Mouse (Mus musculus) embryonic facial prominence, embryonic 13.5 days (tissue): Measurements from ENCODE around the gene Fosb. TPM values are rescaled to one million over a fixed set of nuclear protein-coding genes. Genes with fewer than 3 reads are reported as not detected.

Experiments used
- ATAC-seq: fragments of 200-750 bp; cut with Nextera tagmentation; 2 replicates; pipeline ENCODE4 v1.8.0; 2017; ENCODE audit warnings: low read depth; ENCODE audit not compliant: insufficient number of reproducible peaks, insufficient read depth, low FRiP score, low TSS enrichment
- H3K27ac ChIP-seq: fragments of 300-500 bp; sonication (generic); 2 replicates; pipeline ENCODE4 v1.5.1; 2015; ENCODE audit warnings: moderate library complexity, mild to moderate bottlenecking, inconsistent platforms
- H3K27me3 ChIP-seq: fragments of 300-500 bp; sonication (generic); 2 replicates; pipeline ENCODE4 v1.6.1; 2015; ENCODE audit warnings: mild to moderate bottlenecking, inconsistent platforms
- H3K36me3 ChIP-seq: fragments of 300-500 bp; sonication (generic); 2 replicates; pipeline ENCODE4 v1.6.1; 2015; ENCODE audit warnings: mild to moderate bottlenecking, inconsistent platforms
- H3K4me1 ChIP-seq: fragments of 300-500 bp; sonication (generic); 2 replicates; pipeline ENCODE4 v1.6.1; 2015; ENCODE audit warnings: inconsistent platforms
- H3K4me2 ChIP-seq: fragments of 300-500 bp; sonication (generic); 2 replicates; pipeline ENCODE4 v1.6.1; 2015; ENCODE audit warnings: moderate library complexity, mild to moderate bottlenecking, inconsistent platforms
- H3K4me3 ChIP-seq: fragments of 300-500 bp; sonication (generic); 2 replicates; pipeline ENCODE4 v1.5.1; 2015; ENCODE audit warnings: mild to moderate bottlenecking, inconsistent platforms
- H3K9ac ChIP-seq: fragments of 300-500 bp; sonication (generic); 2 replicates; pipeline ENCODE4 v1.6.1; 2015; ENCODE audit warnings: mild to moderate bottlenecking, inconsistent platforms
- H3K9me3 ChIP-seq: fragments of 300-500 bp; sonication (generic); 2 replicates; pipeline ENCODE4 v1.6.1; 2016; ENCODE audit warnings: inconsistent platforms
- WGBS: fragments of 180-500 bp; shearing (Covaris S2); methylation state at CpG from one replicate; pipeline ENCODE4 v1.1.7; 2015; ENCODE audit warnings: mixed read lengths; 5-methylcytosine and 5-hydroxymethylcytosine counted together
- polyA plus RNA-seq: library from polyadenylated mRNA; unstranded; fragments of >200 nt; fragmentation: Nextera tagmentation; extraction: Ambion mirVana; gene quantifications from 2 replicates; pipeline ENCODE4 v1.2.1, GENCODE M21; 2015

The Fosb gene
- polyA plus RNA-seq, 1 experiment from 2014 or later, result 0.06 TPM

DNA sequence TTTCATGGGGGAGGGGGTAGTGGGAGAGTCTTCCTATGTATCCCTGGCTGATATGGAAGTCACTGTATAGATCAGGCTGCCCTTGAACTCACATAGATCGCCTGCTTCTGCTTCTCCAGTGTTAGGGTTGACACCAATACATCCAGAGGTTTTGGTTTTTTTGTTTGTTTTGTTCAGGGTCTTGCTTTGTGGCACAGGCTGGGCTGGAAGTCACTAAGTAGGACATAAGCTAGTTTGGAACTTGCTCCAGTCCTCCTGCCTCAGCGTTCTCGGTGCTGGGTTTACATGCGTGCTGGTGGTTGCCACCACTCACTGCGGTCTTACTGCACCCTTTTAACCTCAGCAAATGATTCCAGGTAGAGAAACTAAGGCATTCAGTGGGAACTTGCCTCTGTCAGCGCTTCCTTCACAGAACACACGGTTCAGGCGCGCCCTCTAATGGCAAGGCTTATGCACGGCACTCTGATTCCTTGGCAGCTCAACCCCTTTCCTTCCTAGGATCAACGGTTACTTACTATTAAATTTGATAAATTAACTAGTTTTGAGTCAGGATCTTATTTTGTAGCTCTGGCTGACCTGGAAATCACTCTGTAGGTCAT, 33.5 kb upstream of the Fosb start:
- H3K4me3 ChIP-seq, result peak overlapping the region; percentile 52

DNA sequence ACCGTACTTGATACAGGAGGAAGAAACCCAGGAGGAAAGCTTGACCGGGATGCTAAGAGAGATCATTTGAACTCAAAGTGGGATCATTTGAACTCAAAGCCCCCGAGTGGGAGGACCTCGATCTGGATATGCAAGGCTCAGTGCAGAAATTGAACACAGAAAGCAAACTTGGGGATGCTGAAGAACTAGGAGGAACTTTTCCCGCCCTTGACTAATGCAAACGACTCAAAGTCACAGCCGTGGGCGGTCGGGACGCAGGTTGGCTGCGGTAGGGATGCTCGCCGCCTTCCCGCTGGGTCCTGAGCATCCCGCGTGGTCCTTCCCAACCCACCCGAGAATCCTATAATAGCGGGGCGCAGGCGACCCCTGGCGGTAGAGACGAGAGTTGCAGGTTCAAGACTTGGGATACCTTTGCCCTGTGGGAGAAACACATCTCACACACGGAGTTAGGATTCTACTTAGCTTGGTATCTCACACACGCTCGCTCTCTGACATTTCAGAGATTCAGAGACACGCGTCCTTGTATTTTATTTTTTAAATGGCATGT, 32.7 kb upstream of the Fosb start:
- under 1% methylated on average over 27 of the region's 27 CpGs for WGBS
- H3K27ac ChIP-seq, result no peak overlapping the region

More for the DNA sequence above, 33.5 kb upstream of the Fosb start:
- peaks cover 39% of the 10 kb centered on the region for H3K4me1 ChIP-seq
- H3K27ac ChIP-seq, result no peak overlapping the region
- peak overlapping the region; percentile 93 for H3K4me2 ChIP-seq
- H3K36me3 ChIP-seq, result peaks cover 7% of the 10 kb centered on the region
- no peak for ATAC-seq
- H3K9ac ChIP-seq, result 0 out of 2 replicates have a peak overlapping the region, but pooled peaks have one; percentile 2
- no peaks in the 10 kb centered on the region for H3K9me3 ChIP-seq
- peaks cover 19% of the 10 kb centered on the region for H3K27me3 ChIP-seq
- 2% methylated on average over 11 of the region's 11 CpGs for WGBS

DNA sequence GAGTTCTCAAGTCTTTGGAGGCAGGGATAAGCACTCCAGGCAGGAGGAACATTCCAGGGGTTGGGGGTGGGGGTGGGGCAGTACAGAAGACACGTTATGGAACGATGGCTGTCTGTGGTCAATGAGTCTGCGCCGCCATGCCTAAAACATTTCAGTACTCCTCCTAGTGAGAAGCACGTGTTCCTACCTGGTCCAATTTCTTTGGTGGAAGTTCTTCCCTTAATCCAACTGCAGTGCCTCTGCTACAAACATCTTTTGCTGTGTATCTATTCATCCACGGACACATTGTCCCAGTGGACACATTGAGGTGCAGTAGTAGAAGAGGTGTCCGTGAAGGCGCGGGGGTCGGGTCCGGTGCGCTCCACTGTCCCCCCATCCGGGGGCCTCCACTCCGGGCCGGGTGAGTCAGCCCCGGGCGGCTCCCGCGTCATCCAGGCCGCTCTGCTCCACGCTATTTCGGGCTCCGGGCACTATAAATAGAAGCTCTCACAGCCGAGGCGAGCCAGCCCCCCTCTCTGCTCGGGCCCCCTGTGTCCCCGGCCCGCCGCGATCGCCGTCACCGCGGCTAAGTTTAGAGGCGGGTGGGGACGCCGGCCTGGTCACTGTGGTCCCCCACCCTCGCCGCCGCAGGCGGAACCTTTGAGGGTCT, 32.0 kb upstream of the Fosb start:
- Histone ChIP-seq H3K27me3 (peaks cover 19% of the 10 kb centered on the region), H3K27ac (no peak overlapping the region; the same call in 1 of the 2 replicates), H3K4me1 (peaks cover 39% of the 10 kb centered on the region), H3K4me2 (peak overlapping the region; percentile 93), H3K9ac (peak overlapping the region; percentile 70), H3K36me3 (no peaks in the 10 kb centered on the region), H3K9me3 (no peaks in the 10 kb centered on the region), H3K4me3 (peak overlapping the region; percentile 52)
- ATAC-seq, result no peak
- under 1% methylated on average over 41 of the region's 41 CpGs for WGBS

More for the DNA sequence above, 32.7 kb upstream of the Fosb start:
- Histone ChIP-seq H3K9ac (peak overlapping the region; percentile 70), H3K27me3 (peaks cover 19% of the 10 kb centered on the region), H3K4me3 (peak overlapping the region; percentile 52), H3K4me1 (peaks cover 39% of the 10 kb centered on the region), H3K9me3 (no peaks in the 10 kb centered on the region), H3K36me3 (no peaks in the 10 kb centered on the region), H3K4me2 (peak overlapping the region; percentile 93)
- no peak for ATAC-seq

DNA sequence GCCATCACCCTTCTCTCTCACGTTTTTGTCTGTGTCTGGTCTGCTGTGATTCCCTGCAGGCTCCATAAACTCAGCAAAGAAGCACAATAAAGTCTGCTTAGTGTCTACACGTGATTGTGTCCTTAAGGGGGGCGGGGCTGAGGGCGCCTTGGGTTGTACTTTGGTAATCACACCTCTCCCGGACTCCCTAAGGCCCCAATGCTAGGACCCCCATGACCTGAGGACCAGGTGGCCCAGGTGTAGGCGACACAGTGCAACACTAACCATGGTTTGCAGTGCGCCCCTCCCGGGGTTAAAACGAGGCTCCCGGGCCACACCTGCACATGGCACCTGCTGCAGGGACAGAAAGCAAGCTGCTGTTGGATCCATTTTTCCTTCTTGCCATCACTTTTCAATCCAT, 31.4 kb upstream of the Fosb start:
- H3K9ac ChIP-seq, result no peak overlapping the region
- H3K4me2 ChIP-seq, result peak overlapping the region; percentile 93
- H3K9me3 ChIP-seq, result no peaks in the 10 kb centered on the region
- WGBS, result 17% methylated on average over 10 of the region's 10 CpGs
- H3K4me3 ChIP-seq, result peak overlapping the region; percentile 52
- no peak for ATAC-seq
- peaks cover 19% of the 10 kb centered on the region for H3K27me3 ChIP-seq
- H3K4me1 ChIP-seq, result peaks cover 35% of the 10 kb centered on the region
- no peaks in the 10 kb centered on the region for H3K36me3 ChIP-seq
- no peak overlapping the region for H3K27ac ChIP-seq

DNA sequence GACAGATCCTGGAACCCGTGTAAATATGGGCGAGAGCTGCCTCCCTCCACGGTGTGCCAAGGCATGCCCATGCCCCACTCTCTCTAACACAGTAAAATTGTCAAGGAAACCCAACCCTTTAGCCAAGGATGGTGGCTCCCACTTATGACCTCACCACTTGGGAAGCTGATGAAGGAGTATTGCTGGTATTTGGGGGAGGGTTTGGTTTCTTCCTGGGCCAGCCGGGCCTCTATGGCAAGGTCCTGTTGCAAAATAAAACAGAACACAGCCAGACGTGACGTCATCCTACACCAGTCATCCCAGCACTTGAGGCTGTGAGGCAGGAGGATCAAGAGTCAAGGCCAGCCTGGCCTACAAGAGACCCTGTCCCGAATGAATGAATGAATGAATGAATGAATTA, 28.7 kb upstream of the Fosb start:
- H3K4me2 ChIP-seq, result no peak overlapping the region
- no peaks in the 10 kb centered on the region for H3K9me3 ChIP-seq
- no peaks in the 10 kb centered on the region for H3K36me3 ChIP-seq
- H3K4me1 ChIP-seq, result peaks cover 22% of the 10 kb centered on the region
- H3K4me3 ChIP-seq, result no peak overlapping the region
- peaks cover 19% of the 10 kb centered on the region for H3K27me3 ChIP-seq
- 59% methylated on average over 7 of the region's 7 CpGs for WGBS
- ATAC-seq, result no peak
- no peak overlapping the region for H3K27ac ChIP-seq
- no peak overlapping the region for H3K9ac ChIP-seq

DNA sequence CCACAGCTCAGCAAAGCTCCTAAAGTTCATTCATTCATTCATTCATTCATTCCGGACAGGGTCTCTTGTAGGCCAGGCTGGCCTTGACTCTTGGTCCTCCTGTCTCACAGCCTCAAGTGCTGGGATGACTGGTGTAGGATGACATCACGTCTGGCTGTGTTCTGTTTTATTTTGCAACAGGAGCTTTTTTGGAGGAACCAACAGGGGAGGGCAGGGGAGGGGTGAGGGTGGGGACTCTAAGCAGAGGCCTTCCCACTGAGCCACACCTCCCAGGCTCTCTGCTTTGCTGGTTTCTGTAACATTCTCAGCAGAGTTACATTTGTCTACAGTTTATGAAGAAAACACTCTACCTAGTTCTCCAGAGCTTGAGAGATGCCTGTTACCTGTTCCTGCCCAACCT, 28.2 kb upstream of the Fosb start:
- 44% methylated on average over 2 of the region's 2 CpGs for WGBS
- H3K9ac ChIP-seq, result no peak overlapping the region
- H3K4me2 ChIP-seq, result no peak overlapping the region
- H3K4me1 ChIP-seq, result peaks cover 19% of the 10 kb centered on the region
- no peak overlapping the region for H3K4me3 ChIP-seq
- H3K27me3 ChIP-seq, result peaks cover 19% of the 10 kb centered on the region
- H3K27ac ChIP-seq, result no peak overlapping the region
- H3K36me3 ChIP-seq, result no peaks in the 10 kb centered on the region
- ATAC-seq, result no peak
- no peaks in the 10 kb centered on the region for H3K9me3 ChIP-seq

DNA sequence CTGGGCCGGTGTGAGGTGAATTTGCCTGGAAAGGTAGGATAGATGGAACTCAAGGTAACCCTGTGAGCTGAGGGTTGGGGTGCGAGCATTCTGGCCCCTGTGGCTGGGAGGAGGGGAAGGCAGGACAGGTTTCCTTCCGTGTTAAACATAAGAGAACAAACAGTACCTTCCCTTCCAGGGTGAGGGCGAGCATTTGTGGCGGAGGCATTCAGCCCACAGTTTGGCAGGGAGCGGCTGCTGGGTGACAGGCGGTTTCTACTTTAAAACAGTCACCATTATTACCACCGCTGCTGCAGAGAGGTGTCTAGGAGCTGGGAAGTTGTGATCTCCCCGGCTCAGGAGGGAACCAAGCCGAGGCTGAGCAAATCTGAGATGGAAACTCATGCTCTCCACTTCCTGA, 27.3 kb upstream of the Fosb start:
- 70% methylated on average over 10 of the region's 10 CpGs for WGBS
- Histone ChIP-seq H3K9ac (no peak overlapping the region), H3K36me3 (no peaks in the 10 kb centered on the region), H3K27ac (no peak overlapping the region), H3K4me2 (no peak overlapping the region), H3K9me3 (no peaks in the 10 kb centered on the region), H3K4me1 (peaks cover 11% of the 10 kb centered on the region), H3K4me3 (no peak overlapping the region), H3K27me3 (peaks cover 13% of the 10 kb centered on the region)
- ATAC-seq, result no peak

DNA sequence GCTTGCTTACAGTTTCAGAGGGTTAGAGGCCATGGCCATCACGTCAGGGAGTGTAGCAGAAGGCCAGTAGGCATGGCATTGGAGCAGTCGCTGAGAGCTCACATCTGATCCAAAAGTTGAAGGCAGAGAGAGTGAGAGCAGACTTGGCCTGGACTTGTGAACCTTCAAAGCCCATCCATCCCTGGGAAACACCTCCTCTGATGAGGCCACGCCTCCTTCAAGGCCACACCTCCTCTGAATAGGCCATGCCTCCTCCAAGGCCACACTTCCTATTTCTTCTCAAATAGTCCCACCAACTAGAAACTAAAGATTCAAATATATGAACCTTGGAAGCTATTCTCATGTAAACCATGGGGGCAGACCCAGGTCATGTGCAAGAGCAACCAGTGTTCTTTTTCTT, 25.7 kb upstream of the Fosb start:
- ATAC-seq, result no peak
- Histone ChIP-seq H3K4me2 (no peak overlapping the region), H3K36me3 (no peaks in the 10 kb centered on the region), H3K27me3 (no peaks in the 10 kb centered on the region; the same call in none of the 2 replicates), H3K4me1 (no peaks in the 10 kb centered on the region), H3K4me3 (no peak overlapping the region), H3K9ac (no peak overlapping the region), H3K9me3 (no peaks in the 10 kb centered on the region), H3K27ac (no peak overlapping the region)
- 47% methylated on average over 3 of the region's 3 CpGs for WGBS

DNA sequence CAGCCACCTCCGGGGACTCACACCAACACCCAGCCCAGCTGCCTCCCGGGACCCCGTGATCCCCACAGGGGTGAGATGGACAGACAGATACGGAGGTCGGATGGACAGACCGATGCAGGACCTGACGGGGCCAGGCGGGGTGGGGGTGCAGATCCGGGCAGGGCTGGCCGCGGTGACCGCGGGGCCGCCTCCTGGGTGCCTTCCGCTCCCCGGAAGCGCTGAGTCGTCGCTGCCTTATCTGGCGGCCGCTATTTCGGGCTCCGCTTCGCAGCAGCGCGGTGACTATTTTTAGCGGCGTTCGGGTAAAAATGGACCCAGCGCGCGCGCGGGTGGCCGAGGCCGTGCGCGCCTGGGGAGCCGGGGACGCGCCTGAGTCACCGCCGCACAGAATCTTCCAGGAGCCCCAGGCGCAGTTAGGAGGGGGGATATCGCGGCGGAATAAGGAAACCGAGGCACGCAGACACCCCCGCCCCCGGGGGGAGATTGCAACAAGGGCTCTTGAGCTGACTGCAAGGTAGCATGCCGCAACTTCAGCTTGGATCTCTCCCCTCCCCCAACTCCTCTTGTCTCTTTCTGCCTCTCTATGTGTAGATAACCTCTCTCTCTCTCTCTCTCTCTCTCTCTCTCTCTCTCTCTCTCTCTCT, 23.0 kb upstream of the Fosb start:
- Histone ChIP-seq H3K9me3 (no peaks in the 10 kb centered on the region), H3K27ac (no peak overlapping the region), H3K27me3 (no peaks in the 10 kb centered on the region; the same call in none of the 2 replicates), H3K9ac (peak overlapping the region; percentile 82), H3K4me2 (peak overlapping the region; percentile 85), H3K36me3 (no peaks in the 10 kb centered on the region), H3K4me3 (peak overlapping the region; percentile 61), H3K4me1 (peaks cover under 1% of the 10 kb centered on the region)
- 1% methylated on average over 52 of the region's 52 CpGs for WGBS
- ATAC-seq, result no peak

DNA sequence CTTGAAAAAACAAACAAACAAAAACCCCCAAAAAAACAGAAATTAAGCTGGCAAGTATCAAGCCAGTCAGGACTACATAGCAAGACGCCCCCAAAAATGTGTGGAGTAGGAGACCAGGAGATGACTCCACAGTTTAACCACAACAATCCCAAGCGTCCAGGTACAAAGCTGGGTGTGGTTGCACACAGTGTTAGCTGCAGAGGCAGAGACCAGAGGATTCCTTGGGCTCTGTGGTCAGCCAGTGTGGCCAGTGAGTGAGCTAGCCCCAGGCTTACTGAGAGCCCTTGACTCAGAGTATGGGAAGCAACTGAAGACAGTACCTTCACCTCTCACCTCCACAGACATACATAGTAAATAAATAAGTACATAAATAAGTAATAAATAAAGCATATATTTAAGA, 22.1 kb upstream of the Fosb start:
- no peaks in the 10 kb centered on the region for H3K9me3 ChIP-seq
- peaks cover 9% of the 10 kb centered on the region for H3K4me1 ChIP-seq
- 63% methylated on average over 2 of the region's 2 CpGs for WGBS
- no peak for ATAC-seq
- no peak overlapping the region for H3K27ac ChIP-seq
- H3K4me2 ChIP-seq, result no peak overlapping the region
- no peaks in the 10 kb centered on the region; the same call in none of the 2 replicates for H3K27me3 ChIP-seq
- no peak overlapping the region for H3K4me3 ChIP-seq
- H3K36me3 ChIP-seq, result no peaks in the 10 kb centered on the region
- H3K9ac ChIP-seq, result no peak overlapping the region

DNA sequence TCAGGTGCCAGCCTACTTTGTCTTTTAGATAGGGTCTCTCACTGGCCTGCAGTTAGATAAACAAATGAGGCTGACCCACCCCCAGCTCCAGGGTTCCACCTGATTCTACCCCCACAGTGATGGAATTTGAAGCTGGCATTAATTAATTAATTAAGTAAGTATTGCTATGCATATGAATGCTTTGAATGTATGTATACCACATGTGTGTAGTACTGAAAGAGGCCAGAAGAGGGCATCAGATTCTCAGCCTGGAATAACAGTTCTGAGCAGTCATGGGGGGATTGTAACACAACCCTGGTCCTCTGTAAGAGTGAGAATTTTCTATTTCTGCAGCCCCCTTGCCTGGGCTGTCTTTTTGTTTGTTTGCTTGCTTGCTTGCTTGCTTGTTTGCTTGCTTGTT, 18.6 kb upstream of the Fosb start:
- no peaks in the 10 kb centered on the region for H3K36me3 ChIP-seq
- no peak overlapping the region for H3K4me2 ChIP-seq
- H3K9ac ChIP-seq, result no peak overlapping the region
- no peak overlapping the region for H3K4me3 ChIP-seq
- peaks cover 20% of the 10 kb centered on the region for H3K4me1 ChIP-seq
- no peak for ATAC-seq
- H3K27ac ChIP-seq, result no peak overlapping the region
- H3K27me3 ChIP-seq, result no peaks in the 10 kb centered on the region; the same call in none of the 2 replicates
- no peaks in the 10 kb centered on the region for H3K9me3 ChIP-seq
